Mouse (Mus musculus) erythroblast, embryonic 14.5 days (primary cell): ENCODE results near the gene Dcdc2c. TPM values are rescaled to one million over a fixed set of nuclear protein-coding genes. Genes with fewer than 3 reads are reported as not detected.

ENCODE experiments used
- H3K27me3 ChIP-seq: 2 replicates; pipeline ENCODE4 v1.6.1; 2012; ENCODE audit warnings: inconsistent platforms; ENCODE audit not compliant: control insufficient read depth
- H3K36me3 ChIP-seq: 2 replicates; pipeline ENCODE4 v1.6.1; 2012; ENCODE audit warnings: mild to moderate bottlenecking, inconsistent platforms; ENCODE audit not compliant: control insufficient read depth
- H3K4me1 ChIP-seq: 2 replicates; pipeline ENCODE4 v1.6.1; 2012; ENCODE audit warnings: inconsistent platforms; ENCODE audit not compliant: control insufficient read depth
- H3K4me3 ChIP-seq: replicated peaks from 2 replicates; pipeline ENCODE3; 2012; ENCODE audit warnings: moderate library complexity, mild to moderate bottlenecking, inconsistent platforms
- H3K9me3 ChIP-seq: 2 replicates; pipeline ENCODE4 v1.6.1; 2012; ENCODE audit warnings: low read length, inconsistent platforms, mixed read lengths; ENCODE audit not compliant: control insufficient read depth
- GATA1 ChIP-seq: IDR thresholded peaks from 2 replicates; pipeline ENCODE4 v1.6.1; 2012; ENCODE audit warnings: low read length, inconsistent platforms, mixed read lengths
- TAL1 ChIP-seq: IDR thresholded peaks from 3 replicates; pipeline ENCODE4 v1.6.1; 2012; ENCODE audit warnings: low read length, inconsistent platforms, mixed read lengths
- polyA plus RNA-seq: library from polyadenylated mRNA; stranded (reverse); fragments of >175 nt; gene quantifications from 2 replicates; pipeline ENCODE4 v1.2.3, GENCODE M21; 2012

Gene Dcdc2c
- polyA plus RNA-seq, result 0.04 TPM in 1 of 2 replicates, not detected in the other

DNA sequence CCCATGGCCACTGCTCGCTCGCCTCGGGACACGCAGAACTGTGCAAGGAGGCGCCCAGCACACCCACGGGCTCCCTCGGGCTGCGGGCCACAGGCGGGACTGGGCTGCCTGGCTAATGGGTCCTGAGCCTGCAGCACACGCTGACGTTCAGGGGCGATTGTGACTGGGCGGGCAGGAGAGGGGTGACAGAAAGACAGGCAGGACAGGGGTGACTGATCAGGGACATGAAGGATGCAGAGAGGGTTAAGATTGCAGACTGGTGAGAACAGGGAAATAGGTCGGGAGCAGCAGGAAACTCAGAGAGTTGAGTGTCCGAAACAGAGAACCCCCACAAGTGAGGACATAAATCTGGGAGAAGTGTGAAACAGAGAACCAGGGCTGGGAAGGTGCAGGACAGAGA lies at the start of gene Dcdc2c:
Gene Dcdc2c, minus strand, starts transcription at position 101 of the 400 bp plus-strand sequence.
- peaks cover 5% of the 10 kb centered on the region; the same call in 1 of the 2 replicates for H3K9me3 ChIP-seq
- TF ChIP-seq GATA1 (no peak), TAL1 (no peak)
- no peaks in the 10 kb centered on the region for H3K36me3 ChIP-seq
- no peaks in the 10 kb centered on the region for H3K4me1 ChIP-seq
- H3K4me3 ChIP-seq, result no peak within 1 kb of the TSS
- peaks cover 3% of the 10 kb centered on the region for H3K27me3 ChIP-seq

DNA sequence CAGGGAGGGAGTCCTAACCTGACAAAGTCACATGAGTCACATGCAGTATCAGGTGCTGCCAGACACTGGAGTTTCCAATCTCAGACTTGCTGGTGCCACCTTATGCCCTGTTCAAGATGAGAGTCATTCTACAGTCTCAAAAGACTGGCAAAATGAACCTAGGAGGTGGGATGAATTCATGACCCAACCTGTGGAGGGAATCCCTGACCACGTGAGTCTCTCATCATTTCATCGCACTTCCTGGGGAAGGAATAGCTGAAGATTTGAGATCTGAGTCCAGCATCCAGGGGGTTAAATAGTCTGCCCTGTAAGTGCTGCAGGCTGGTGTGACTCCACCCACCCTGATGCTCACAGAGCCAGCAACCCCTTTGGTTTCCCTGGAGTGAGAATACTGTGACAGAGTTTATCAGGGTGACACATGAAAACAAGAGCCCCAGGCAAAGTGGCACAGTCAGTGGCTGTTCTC lies 46.4 kb upstream of the Dcdc2c start:
- 0 out of 2 replicates have a peak, but pooled peaks cover 3% of the 10 kb centered on the region for H3K27me3 ChIP-seq
- H3K4me1 ChIP-seq, result no peaks in the 10 kb centered on the region; the same call in 1 of the 2 replicates
- H3K36me3 ChIP-seq, result no peaks in the 10 kb centered on the region
- no peak overlapping the region for H3K4me3 ChIP-seq
- no peak for TF ChIP-seq TAL1
- no peak for TF ChIP-seq GATA1
- H3K9me3 ChIP-seq, result no peaks in the 10 kb centered on the region

DNA sequence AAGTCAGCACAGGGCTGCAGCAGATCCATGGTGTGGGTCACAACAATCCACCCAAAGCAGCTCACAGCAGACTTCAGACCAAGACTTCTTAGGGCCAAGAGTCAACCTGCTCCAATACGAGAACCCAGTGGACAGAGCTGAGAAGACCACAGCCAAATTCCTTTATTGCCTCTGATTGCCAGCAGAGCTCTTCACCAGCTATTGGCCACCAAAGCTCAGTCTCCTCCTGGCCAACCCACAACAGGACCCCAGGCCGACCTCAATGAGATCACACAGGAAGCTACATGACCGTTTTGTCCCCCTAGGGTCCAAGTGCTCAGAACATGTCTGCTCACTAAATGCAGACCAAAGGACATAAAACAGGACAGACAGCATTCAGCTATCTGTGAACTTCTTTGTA lies 45.9 kb upstream of the Dcdc2c start:
- Histone ChIP-seq H3K4me1 (no peaks in the 10 kb centered on the region; the same call in 1 of the 2 replicates), H3K4me3 (no peak overlapping the region), H3K27me3 (0 out of 2 replicates have a peak, but pooled peaks cover 3% of the 10 kb centered on the region), H3K36me3 (no peaks in the 10 kb centered on the region), H3K9me3 (no peaks in the 10 kb centered on the region)
- no peak for TF ChIP-seq TAL1
- no peak for TF ChIP-seq GATA1

DNA sequence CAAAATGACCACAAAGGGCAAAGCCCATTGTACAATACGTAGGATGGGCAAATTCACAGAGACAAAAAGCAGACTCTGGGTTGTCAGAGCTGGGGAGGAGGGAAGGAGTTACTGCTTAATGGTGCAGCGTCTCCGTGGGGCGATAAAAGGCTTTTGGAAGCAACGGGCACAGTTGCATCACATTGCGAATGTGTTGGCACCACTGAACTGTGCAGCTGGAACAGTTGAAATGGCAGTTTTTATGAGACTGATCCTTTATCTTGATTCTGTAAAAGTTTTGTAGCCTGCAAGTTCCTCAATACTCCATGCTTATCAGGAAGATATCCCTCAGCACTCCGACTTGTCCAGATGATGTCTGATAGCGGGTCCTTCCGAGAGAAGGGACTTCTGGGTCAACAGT lies 45.5 kb upstream of the Dcdc2c start:
- Histone ChIP-seq H3K27me3 (0 out of 2 replicates have a peak, but pooled peaks cover 3% of the 10 kb centered on the region), H3K9me3 (no peaks in the 10 kb centered on the region)

DNA sequence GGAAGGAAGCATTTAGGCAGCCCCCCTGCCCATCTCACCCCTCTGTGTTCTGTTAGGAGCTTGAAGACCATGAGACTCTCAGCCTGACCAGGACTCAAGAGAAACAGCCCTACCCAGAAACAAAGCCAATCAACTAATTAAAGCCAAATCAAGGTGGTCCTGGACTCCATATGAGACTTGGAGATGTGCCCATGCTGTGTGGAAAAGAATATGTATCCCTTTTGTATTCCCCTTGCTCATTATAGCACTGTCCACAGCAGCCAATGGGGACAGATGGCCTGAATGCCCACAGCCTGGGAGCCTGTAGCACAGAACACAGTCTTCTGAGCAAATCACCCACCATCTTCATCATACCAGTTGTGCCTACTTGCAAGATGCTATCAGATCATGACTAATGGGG lies 44.7 kb upstream of the Dcdc2c start:
- H3K36me3 ChIP-seq, result no peaks in the 10 kb centered on the region
- no peak overlapping the region for H3K4me3 ChIP-seq
- no peaks in the 10 kb centered on the region; the same call in 1 of the 2 replicates for H3K4me1 ChIP-seq
- H3K9me3 ChIP-seq, result no peaks in the 10 kb centered on the region
- H3K27me3 ChIP-seq, result no peaks in the 10 kb centered on the region
- TF ChIP-seq GATA1, result no peak
- no peak for TF ChIP-seq TAL1

More for the DNA sequence above, 45.5 kb upstream of the Dcdc2c start:
- Histone ChIP-seq H3K36me3 (no peaks in the 10 kb centered on the region), H3K4me3 (no peak overlapping the region), H3K4me1 (no peaks in the 10 kb centered on the region; the same call in 1 of the 2 replicates)
- TF ChIP-seq TAL1 (no peak), GATA1 (no peak)

DNA sequence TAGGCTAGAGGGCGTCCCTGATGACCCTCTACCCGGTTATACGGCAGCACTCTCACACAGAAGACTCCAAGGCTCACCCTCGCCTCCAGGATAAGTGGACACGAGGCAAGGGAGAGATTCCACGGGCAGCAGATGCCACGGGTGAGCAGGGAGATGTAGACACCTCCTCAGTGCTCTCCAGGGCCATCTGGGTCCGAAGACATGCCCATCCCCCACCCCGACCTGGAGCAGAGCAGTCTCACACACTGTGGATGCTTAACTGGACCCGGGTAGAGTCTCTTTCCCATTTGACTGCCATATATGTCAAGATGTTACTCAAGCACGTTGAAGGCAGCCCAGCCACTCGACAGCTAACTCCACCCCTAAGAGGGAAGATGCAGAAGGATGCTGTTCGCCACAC lies 38.2 kb upstream of the Dcdc2c start:
- Histone ChIP-seq H3K36me3 (no peaks in the 10 kb centered on the region), H3K9me3 (no peaks in the 10 kb centered on the region), H3K4me1 (no peaks in the 10 kb centered on the region), H3K4me3 (no peak overlapping the region), H3K27me3 (no peaks in the 10 kb centered on the region; the same call in 1 of the 2 replicates)
- no peak for TF ChIP-seq GATA1
- no peak for TF ChIP-seq TAL1

DNA sequence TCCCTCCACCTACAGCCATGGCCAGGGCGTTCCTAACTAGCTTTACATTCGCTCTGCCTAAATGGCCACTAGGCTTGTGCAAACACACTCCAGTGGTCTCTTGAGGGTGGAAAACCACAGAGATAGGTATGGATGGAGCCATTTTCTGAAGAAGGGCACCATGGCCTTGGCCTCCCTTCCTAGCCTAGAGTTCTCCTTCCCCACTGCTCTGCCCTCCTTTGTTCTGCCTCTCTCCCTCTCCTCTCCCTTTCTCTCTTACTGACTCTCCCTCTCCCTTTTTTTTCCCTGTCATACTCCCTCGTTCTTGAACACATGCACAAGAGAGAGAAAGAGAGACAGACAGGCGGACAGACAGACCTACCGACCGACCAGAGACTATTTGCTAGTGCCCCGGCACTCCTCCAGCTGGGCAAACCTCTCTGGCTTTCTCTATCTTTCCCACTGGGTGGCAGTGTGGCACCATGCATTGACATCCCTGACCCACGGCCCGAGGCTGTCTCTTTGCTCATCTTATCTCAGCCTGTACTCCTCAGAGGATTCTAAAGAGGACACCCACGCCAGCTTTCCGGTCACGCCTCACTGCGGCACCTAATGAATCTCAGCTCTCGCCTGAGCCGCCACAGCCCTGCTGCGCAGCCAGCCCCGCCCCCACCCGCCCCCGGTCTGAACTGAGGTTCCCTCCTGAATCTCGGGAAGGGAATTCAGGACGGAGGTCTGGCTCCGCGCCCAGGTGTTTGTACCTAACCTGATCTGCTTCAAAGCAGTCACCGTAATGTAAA lies 37.1 kb upstream of the Dcdc2c start:
- TF ChIP-seq GATA1 (no peak), TAL1 (no peak)
- Histone ChIP-seq H3K27me3 (no peaks in the 10 kb centered on the region; the same call in 1 of the 2 replicates), H3K4me3 (no peak overlapping the region), H3K36me3 (no peaks in the 10 kb centered on the region), H3K9me3 (no peaks in the 10 kb centered on the region), H3K4me1 (no peaks in the 10 kb centered on the region)

DNA sequence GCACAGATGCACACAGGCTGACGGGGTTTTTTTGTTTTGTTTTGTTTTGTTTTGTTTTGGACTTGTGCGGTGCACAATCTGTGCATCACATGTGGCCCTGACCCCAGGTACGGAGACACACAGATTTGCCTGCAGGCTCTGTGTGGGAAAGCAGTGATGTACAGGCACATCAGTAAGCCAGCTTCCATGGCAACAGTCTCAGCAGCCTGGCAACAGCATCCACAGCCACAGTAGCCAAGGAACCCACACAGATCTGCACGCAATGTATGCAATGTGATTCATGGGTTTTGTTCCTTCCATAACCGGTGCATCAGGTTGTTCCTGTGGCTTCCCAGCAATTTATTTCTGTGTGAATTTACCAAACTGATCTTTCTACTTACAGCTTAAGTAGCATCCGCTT lies 35.8 kb upstream of the Dcdc2c start:
- TF ChIP-seq GATA1 (no peak), TAL1 (no peak)

DNA sequence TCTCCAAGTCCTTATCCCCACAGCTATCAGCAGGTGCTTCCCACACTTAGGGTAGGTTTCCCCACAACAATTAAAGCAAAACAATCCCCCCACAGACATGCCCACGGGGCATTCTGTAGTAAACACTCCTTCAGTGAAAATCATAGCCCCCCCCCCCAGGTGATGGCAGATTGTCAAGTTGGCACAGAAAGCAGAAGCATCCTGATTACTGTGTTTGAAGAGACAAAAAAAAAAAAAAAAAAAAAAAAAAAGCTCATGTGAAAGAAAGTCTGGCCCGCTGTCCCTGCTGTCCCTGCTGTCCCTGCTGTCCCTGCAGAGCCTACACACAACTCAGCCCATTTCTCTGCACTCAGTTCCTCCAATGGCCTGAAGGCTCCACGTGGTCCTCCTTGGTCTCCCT lies 31.8 kb upstream of the Dcdc2c start:
- no peak overlapping the region for H3K4me3 ChIP-seq
- H3K9me3 ChIP-seq, result no peaks in the 10 kb centered on the region
- no peaks in the 10 kb centered on the region for H3K4me1 ChIP-seq
- no peaks in the 10 kb centered on the region for H3K27me3 ChIP-seq
- no peaks in the 10 kb centered on the region for H3K36me3 ChIP-seq
- TF ChIP-seq TAL1 (no peak), GATA1 (no peak)

More for the DNA sequence above, 35.8 kb upstream of the Dcdc2c start:
- H3K4me3 ChIP-seq, result no peak overlapping the region
- no peaks in the 10 kb centered on the region; the same call in 1 of the 2 replicates for H3K27me3 ChIP-seq
- H3K36me3 ChIP-seq, result no peaks in the 10 kb centered on the region
- H3K9me3 ChIP-seq, result no peaks in the 10 kb centered on the region
- H3K4me1 ChIP-seq, result no peaks in the 10 kb centered on the region
